Mouse (Mus musculus): Measurements from ENCODE around the gene Grm1.

Grm1 gene

DNA sequence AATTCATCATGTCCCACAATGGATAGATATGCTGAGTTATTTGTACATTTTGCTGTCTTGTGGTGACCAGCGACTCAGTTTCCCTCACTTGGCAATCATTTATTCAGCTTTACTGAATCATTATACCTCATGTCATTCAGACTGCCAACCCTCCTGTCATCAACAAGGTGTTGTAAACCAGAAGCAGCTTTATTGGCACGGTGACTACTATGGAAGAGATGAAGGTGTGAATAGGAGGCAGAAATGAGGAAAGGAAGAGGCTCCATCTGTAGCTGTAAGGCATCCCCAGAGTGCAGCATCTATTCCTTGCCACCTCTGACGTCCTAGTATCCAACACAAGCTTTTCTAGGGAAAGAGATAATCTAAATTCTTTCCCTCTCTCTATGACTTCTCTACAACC is 247.3 kb downstream of the Grm1 start:
- no peak for DNase-seq (ENCODE audit: low spot score in 2 of 2)

DNA sequence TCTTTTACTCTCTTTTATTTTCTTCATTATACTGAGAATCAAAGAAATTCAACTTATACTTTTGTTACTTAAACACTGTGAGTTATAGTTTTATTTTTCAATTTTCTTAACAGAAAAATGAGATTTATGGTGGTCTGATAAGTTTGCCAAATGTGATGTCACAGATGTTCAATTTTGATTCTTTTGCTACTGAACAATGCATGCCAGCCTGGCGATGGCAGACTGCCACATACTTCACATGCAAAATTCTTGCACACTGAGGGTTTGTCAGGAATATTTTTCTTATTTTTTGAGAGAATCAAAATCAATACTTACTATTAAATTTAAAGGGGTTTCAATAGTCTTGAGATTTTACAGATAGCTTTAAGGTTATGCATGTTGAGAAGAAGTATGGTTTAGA is 251.0 kb downstream of the Grm1 start:
- DNase-seq (ENCODE audit: low spot score in 2 of 2): no peak

DNA sequence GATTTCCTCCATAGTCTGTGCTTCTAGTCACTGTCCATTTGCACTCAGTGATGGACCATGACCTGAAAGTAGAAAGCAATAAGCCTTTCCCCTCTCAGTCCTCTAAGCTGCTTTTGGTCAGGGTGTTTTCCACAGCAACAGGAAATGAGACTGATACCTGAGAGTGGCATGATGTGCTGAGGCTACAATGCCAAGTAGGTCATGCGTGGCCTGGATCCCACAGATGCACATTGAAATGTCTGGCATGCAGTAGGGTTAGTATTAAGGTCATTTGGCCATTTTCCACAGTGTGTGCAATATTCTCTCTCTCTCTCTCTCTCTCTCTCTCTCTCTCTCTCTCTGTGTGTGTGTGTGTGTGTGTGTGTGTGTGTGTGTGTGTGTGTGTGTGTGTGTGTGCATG is 254.8 kb downstream of the Grm1 start:
- no peak for DNase-seq (ENCODE audit: low spot score in 2 of 2)

DNA sequence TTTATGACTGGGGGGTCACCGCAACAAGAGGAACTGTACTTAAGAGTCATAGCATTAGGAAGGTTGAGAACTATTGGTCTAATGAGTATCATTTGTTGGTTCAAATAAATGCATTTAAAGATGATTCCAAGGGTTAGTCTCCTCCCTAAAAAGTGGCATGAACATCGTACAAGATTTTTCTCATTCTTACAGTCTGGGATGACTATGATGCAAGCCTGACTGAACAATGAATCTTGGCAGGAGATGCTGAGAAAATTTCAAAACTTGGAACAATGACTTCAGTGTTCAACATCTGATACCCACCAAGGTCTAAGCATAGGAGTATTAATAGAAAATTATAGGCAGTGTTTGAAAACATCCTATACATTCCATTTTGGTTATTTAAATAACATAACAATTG is 264.1 kb downstream of the Grm1 start:
- no peak for DNase-seq (ENCODE audit: low spot score in 2 of 2)

DNA sequence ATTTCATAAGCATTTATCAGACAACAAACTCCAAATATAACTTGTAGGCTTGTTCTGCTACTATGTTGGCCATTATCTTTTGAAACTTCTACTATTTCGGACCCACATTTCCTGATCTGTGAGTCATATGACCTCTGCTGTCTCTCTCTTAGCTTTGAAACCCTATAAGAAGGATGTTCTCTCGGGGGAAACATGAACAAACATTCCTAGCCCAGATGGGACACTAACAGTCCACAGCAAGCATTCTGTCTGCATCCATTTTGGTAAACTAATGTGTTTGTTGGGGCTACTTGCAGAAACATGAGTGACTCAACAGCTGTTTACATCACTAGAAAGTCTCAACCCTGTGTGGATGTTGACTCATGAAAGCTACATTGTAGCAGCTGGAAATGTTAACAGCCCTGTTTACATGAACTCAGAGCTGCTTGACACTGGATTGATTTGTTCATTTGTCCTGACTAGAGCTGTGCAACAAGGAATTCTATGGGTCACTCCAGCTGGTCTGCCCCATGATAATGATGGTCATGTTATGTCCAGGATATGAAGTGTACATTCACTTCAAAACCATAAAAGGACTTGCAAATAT is 267.4 kb downstream of the Grm1 start:
- DNase-seq (ENCODE audit: low spot score in 2 of 2): no peak

DNA sequence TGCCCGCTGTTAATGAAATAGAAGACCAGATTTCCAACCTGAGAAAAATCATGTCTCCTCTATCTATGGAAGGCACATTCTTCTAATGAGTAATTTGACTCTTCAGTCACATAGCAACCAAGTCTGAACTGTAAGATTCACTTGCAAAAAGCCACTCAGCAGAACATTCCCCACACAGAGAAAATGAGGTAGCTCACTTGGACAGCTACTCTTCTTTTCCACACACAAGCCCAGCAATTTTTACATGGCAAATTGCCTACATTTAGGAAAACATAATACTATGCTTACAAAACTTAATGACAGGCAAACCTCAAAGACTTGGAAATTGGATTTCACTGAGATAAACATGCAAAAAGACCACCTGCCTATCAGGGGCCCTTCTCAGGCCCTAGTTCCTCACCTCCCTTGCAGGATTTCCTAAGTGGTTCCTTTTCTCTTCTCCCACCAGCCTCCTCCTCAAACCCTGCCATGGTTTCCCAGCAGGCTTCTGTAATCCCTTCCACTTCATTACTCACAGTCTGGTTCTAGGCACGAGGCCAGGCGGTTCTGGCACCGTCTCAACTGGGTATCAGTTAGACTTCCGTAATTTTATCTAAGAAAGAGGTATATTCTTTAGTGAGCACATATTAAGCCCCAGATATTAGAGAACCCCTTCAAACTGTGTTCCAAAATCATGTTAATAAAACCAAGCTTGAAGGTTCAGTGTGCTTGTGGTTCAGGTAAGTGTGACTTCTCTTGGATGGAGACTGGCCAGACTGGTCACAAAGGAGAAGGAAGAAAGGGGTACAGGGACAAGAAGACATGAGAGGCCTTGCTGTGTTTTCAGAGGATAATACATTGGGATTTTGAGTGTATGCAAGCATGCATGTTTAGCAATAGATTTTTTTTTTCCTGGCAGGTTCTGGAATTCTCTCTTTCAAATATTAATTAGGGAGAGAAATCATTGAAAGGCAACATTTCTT is 269.1 kb downstream of the Grm1 start:
- DNase-seq (ENCODE audit: low spot score in 2 of 2): no peak

DNA sequence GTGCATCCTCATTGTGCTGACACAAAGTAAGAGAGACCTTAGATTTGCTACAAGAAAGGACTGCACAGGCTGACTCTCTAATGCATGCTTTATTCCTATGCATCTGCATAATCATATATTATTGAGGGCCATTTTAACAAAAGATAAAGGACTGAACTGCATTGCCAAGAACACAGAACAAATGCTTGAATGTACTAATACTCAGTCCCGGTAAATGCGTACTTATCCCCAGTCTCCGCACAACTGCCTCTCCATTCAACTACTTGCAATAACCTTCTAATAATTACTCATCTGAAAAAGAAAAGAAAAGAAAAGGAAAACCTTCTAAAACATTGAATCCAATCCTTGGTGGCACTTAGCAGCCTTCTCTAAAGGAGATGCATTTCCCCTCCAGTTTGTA is 272.4 kb downstream of the Grm1 start:
- DNase-seq (ENCODE audit: low spot score in 2 of 2): no peak

DNA sequence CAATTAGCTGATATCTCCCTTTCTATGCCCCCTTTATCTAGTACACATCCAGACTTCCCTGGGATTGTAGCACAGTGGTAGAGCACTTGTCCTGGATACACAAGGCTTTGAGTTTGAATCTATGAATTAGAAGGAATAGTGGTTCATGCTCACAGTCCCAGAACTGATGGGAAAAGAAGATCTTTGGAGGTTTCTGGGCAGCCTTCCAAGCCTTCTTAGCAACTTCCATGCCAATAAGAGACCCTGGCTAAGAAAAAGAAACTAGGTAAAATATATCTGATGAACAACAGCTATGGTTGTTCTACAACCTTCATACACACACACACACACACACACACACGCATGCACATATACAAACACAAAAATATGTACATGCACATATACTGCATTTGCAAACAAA is 286.8 kb downstream of the Grm1 start:
- DNase-seq (ENCODE audit: low spot score in 2 of 2): no peak

DNA sequence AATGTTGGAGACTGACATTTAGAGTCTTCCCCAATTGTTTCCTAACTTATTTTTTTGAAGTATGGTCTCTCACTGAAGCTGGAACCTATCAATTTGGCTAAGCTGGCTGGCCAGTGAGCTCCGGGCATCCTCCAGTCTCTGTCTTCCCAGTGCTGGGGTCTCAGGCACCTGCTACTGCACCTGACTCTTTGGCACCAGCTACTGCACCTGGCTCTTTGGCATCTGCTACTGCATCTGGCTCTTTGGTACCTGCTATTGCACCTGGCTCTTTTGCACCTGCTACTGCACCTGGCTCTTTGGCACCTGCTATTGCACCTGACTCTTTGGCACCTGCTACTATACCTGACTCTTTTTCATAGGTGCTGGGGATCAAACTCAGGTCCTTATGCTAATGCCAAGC is 291.7 kb downstream of the Grm1 start:
- no peak for DNase-seq (ENCODE audit: low spot score in 2 of 2)

DNA sequence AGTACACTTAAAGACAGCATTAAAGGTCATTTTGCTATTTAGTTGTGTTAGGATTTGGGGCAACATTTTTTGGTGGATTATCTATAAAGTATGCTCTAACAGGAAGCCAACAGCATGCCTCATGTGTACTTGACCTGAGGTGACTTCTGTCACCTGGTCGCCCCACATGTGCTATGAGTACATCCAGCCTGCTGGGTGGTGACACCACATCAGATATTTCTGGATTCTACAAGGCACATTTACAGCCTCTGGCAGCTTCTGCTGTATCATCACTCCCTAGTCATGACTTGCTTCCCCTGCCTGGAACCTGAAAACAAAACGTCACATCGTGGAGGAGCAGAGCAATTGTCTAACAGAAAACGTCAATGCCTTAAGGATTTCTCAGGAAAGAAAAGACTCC is 292.2 kb downstream of the Grm1 start:
- no peak for DNase-seq (ENCODE audit: low spot score in 2 of 2)

DNA sequence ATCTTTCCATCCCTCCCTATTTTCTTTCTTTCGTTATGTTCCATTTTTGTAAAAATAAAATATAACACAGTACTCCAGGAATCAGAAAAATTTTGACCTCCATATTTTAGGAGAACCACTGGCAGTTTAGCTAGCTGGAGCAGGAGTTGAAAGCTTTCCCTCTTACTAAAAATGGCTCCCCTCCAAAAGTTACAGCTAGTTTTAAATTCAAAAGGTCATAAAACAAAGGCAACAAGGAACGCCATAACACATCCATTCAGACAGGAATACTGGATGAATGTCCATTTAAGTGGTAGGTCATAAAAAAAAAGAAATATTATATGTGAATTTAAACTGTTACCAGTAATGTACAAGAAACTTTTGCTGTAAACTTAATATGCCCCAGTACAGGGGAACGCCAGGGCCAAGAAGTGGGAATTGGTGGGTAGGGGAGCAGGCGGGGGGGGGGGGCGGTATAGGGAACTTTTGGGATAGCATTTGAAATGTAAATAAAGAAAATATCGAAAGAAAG is 294.2 kb downstream of the Grm1 start:
- no peak for DNase-seq (ENCODE audit: low spot score in 2 of 2)

DNA sequence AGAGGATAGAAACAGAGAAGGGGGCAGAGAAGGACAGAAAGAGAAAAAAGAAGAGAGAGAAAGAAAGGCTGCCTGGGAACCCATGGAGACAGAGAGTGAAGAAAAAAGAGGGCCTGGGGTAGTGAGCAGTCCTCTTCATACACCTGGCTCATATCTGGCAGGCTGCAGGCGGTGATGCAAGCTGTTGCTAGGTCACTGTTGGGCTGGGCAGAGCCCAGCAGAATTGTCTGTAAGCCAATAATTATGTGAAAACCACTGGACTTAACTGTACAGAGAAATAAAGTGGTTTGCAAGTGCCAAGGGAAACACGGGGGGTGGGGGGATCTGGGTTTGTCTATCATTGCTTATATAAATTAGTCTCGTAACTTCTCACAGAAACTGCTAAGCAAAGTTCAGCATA is 297.0 kb downstream of the Grm1 start:
- DNase-seq (ENCODE audit: low spot score in 2 of 2): no peak

DNA sequence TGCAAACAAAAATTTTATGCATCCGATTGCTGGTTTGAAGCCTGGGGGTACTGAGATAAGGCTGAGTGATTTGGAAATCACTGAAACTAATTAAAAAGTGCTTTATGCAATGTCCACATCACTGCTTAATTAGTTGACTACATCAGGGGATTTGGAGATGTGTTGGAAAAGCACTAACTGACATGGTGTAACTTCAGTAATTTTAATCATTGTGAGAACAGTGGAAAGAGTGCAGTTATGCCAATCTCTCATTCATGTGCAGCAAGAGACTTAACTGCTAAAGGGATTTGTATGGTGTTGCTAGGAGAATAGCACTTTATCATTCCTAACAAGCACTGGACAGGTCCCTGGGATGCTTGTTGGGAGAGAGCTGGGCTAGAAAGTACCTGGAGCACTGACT is 307.3 kb downstream of the Grm1 start:
- no peak for DNase-seq (ENCODE audit: low spot score in 2 of 2)

DNA sequence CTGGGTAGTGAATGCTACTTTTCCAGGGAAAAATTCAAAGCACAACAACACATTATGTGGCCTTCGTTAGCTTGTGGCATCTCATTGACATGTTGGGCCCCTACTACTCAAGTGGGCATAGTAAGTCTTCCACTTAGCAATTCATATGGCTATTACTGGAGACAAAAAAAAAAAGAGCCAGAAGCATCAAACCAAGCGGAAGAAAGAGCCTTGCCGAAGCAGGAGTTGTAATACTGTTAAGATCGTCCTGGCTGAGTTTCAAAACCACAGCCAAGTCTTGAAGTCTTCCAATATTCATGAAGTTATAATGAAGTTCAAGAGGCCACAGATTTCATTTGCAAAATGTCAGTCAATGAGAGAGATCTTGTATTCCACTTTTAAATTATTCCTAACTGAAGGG is 319.1 kb downstream of the Grm1 start:
- DNase-seq (ENCODE audit: low spot score in 2 of 2): no peak

DNA sequence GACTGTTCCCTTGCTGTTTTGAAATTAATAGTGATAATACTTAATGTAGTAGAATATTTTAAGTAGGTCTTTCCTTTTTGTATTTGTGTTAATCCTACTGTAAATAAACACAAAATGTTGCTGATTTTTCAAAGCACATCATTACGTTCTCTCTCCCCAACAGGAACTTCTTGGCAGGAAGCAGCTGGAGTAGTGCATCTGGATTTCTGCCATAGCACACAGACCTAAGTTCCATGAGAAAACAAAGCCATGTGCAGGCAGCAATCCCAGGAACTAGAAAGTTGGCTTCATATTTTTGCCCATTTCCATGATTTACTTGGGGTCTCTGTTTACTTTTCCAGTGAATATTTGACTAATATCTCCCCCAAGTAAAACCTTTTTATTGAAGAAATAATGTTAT is 320.9 kb downstream of the Grm1 start:
- DNase-seq (ENCODE audit: low spot score in 2 of 2): no peak

DNA sequence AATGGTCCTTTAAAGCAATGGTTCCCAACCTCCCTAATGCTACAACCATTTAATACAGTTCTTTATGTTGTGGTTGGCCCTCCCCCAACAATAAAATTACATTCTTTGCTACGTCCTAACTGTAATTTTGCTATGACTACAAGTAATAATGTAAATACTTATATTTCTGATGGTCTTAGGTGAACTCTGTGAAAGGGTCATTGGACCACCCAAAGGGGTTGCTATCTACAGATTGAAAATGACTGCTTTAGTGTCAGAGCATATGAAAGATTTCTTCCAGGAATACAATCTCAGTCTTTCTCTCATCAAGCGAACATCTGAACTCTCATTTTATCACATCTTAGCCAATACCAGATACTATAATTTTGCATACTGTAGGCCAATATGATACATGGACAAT is 321.4 kb downstream of the Grm1 start:
- DNase-seq (ENCODE audit: low spot score in 2 of 2): no peak

DNA sequence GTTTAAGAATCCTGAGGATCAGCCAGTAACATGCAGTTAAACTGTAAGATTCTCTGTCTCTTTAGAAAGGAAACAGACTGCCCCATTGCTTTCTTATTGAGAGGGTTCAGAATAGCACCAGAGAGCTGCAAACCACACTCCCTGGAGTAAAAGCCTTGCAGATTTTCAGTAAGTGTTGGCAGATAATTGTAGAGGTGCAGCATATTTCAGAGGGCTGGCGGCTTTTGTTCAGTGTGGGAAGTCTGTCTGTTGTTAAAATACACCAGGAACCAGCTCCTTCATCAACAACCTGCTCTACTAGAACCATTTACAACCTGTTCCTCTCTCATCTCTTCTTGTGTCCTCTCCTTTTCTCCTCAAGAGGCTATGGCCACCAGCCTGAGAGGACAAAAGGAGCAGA is 331.1 kb downstream of the Grm1 start:
- no peak for DNase-seq (ENCODE audit: low spot score in 2 of 2)

DNA sequence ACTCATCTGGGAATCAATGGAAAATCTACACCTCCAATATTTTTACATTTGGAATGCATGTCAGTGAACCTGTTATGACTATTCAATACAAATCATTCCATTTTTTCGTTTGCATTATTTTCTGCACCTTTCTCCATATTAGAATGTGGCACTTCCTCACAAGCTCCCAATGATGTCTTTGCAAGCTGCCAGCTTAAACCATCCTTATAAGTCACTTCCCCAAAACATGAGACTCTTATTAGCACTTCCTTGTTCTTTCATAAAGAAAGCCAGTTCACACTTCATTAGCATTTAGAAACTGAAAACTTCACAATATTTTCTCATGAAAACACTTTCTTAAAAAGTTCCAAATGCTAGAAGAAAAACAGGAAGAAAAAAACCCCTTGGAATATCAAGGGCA is 338.1 kb downstream of the Grm1 start:
- no peak for DNase-seq (ENCODE audit: low spot score in 2 of 2)

DNA sequence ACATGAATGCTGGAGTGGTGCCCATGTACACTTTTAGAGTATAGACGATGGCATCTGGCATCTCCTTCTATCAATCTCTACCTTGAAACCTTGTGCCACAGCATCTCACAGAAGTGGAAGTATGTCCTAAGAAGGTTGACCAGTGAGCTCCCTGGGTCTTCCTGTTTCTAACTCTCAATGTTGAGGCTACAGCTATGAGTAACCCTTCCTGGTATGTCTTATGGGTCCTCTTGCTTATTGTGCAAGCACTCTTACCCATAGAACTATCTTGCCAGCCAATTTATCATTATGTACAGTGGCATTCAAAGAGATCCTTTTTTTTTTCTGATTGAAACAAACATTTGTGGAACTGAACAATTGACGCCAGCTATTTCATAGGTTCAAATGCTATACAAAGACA is 340.0 kb downstream of the Grm1 start:
- DNase-seq (ENCODE audit: low spot score in 2 of 2): no peak

DNA sequence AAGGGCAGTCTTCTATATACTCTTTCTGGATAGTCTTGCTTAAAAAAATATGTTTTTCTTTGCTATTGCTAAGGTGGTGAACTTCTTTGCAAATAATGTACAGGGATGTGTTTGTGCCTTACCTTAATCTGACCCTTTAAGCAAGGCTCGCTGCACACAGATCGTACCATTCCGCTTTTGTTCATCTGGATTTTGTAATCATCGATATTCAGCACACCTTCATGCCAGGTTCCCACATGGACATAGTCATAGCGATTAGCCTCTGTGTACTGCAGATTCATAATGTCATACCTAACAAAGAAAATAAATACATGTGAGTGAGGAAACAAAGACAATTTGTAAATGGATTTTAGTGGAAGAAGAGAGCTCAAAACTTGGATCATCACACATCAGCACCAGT is 340.8 kb downstream of the Grm1 start:
- DNase-seq (ENCODE audit: low spot score in 2 of 2): no peak

DNA sequence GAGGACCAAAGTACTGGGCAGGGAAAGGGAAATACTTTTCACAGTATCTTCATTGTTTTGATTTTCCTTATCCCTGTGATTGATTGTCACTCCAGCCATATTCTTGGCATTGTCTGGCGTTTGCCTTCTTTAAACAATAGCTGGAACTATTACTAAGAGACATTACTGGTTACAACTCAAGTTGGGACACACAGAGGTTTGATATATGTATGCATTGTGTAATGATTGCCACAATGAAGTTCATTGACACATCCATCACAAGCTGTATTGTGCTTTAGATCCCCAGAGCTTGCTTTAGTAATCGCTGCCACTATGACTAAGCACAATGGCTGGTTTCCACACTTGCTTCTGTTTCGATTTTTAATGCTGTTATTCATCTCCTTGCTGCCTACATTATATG is 341.4 kb downstream of the Grm1 start:
- DNase-seq (ENCODE audit: low spot score in 2 of 2): no peak

DNA sequence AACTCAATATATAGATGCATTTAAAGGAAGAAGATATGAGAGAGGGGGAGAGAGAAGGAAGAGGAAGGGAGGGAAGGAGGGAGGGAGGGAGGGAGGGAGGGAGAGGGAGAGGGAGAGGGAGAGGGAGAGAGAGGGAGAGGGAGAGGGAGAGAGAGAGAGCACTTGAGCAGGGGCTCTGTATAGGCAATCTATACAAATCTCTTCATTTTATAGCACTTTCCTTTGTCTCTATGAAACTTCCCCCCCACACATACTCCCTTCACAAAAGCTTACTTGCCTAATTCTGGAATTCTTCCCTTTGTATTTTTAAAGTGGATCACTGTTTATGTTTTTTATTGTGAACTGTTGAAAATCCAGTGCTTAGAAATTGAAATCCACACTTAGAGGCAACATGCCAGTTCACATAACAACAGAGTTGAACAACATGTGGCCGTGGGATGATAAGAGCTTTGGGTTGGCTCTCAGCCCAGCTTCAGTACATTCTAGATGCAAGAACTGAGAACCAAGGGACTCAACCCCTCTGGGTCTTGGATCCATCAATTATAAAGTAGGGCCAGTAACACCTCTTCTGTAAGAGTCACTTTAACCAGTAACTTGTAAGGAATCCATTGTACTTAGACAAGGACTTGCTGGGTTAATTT is 345.0 kb downstream of the Grm1 start:
- DNase-seq (ENCODE audit: low spot score in 2 of 2): no peak

DNA sequence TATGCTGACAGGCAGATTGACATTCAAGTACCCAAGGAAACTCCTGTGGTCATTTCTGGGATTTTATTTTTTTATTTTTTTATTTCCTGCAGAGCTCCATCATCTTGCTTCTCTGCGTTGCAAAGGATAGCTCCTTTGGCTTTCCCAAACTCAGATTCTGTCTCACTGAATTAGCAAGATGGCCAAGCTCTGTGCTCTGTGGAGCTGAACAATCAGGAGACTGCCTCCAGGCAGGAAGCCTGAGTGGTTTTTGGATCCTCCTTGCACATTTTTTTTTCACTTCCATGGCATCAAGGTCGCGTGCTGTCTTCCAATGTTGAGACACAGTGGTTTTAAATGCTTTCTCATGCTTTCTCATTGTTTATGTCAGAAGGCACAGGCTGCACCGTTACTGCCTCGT is 347.6 kb downstream of the Grm1 start:
- no peak for DNase-seq (ENCODE audit: low spot score in 2 of 2)

All from spleen, postnatal 10 days (tissue).